Mouse (Mus musculus): ENCODE results near the gene Becn1.

DNA sequence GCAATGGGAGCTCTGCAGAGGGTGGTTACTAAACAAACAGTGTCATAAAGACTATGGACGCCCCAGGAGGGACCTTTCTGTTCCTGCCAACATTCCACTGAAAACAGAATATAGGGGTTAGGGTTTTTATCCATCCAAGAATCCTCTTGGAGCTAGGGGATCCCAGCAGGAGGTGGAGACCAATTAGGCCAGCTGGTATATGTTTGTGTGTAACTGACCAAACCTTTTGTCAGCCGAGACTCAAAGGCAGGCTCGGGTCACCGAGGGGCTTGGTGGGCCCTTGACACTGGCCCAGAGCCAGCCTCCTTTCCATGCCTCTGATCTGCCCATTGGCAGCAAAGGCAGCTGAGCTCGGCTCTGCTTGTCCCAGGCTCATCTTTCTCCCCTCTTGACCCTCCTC lies 19.2 kb downstream of the Becn1 start:
- TF ChIP-seq POLR2A (IDR thresholded peaks at IDR 0.05; ENCODE audit: insufficient read depth, low read depth, low read length) (no peak), CTCF (IDR thresholded peaks at IDR 0.05) (no peak)

Measured in heart, adult 2 months (tissue).